Mouse (Mus musculus): ENCODE measurements around the gene Mrps16. TPM values are rescaled to one million over a fixed set of nuclear protein-coding genes. Genes with fewer than 3 reads are reported as not detected.

Mrps16 gene
- 59.5 and 63.7 TPM in 2 replicates for polyA plus RNA-seq (2012; rRNA removed)

- peak; percentile 98 for DNase-seq
- Histone ChIP-seq H3K4me3 (ENCODE audit: insufficient read depth, low read depth, low read length) (peak within 1 kb of the TSS; percentile 82), H3K27ac (ENCODE audit: insufficient read depth, low read depth, low read length) (peak within 1 kb of the TSS; percentile 87), H3K36me3 (ENCODE audit: control insufficient read depth, insufficient read depth, low read length) (no peaks in the 10 kb centered on the region), H3K4me1 (ENCODE audit: control insufficient read depth, insufficient read depth, low read length) (no peaks in the 10 kb centered on the region; the same call in 1 of the 2 replicates), H3K27me3 (replicated peaks; ENCODE audit: control insufficient read depth, insufficient read depth, low read length) (no peaks in the 10 kb centered on the region)
- WGBS, result under 1% methylated on average over 68 of the region's 68 CpGs
- TF ChIP-seq CTCF (conservative IDR thresholded peaks at IDR 0.05; ENCODE audit: insufficient read depth, insufficient read length, low read depth, low read length), result peak; percentile 73
- TF ChIP-seq POLR2A (IDR thresholded peaks at IDR 0.05; ENCODE audit: low read depth, low read length), result peak; percentile 70
These were observed at the start of gene Mrps16 for GRCm38 (mm10) chr14:20393205-20393913. TSS of gene Mrps16 (minus strand) at chr14:20393634.

GRCm38 (mm10) chr14:20442252-20442651, 48.8 kb upstream of the Mrps16 start:
- TF ChIP-seq POLR2A (IDR thresholded peaks at IDR 0.05; ENCODE audit: low read depth, low read length) (no peak), CTCF (conservative IDR thresholded peaks at IDR 0.05; ENCODE audit: insufficient read depth, insufficient read length, low read depth, low read length) (no peak)
- no peak for DNase-seq
- Histone ChIP-seq H3K36me3 (ENCODE audit: control insufficient read depth, insufficient read depth, low read length) (no peaks in the 10 kb centered on the region), H3K4me3 (ENCODE audit: insufficient read depth, low read depth, low read length) (no peak overlapping the region), H3K4me1 (ENCODE audit: control insufficient read depth, insufficient read depth, low read length) (no peaks in the 10 kb centered on the region), H3K27ac (ENCODE audit: insufficient read depth, low read depth, low read length) (no peak overlapping the region), H3K27me3 (replicated peaks; ENCODE audit: control insufficient read depth, insufficient read depth, low read length) (no peaks in the 10 kb centered on the region)
- WGBS, result 45% methylated on average over 17 of the region's 17 CpGs

- 67% methylated on average over 6 of the region's 6 CpGs for WGBS
- DNase-seq, result no peak
- Histone ChIP-seq H3K4me3 (ENCODE audit: insufficient read depth, low read depth, low read length) (no peak overlapping the region), H3K27me3 (replicated peaks; ENCODE audit: control insufficient read depth, insufficient read depth, low read length) (no peaks in the 10 kb centered on the region), H3K27ac (ENCODE audit: insufficient read depth, low read depth, low read length) (no peak overlapping the region), H3K36me3 (ENCODE audit: control insufficient read depth, insufficient read depth, low read length) (no peaks in the 10 kb centered on the region), H3K4me1 (ENCODE audit: control insufficient read depth, insufficient read depth, low read length) (no peaks in the 10 kb centered on the region)
- no peak for TF ChIP-seq CTCF (conservative IDR thresholded peaks at IDR 0.05; ENCODE audit: insufficient read depth, insufficient read length, low read depth, low read length)
- no peak for TF ChIP-seq POLR2A (IDR thresholded peaks at IDR 0.05; ENCODE audit: low read depth, low read length)
These were observed 43.5 kb upstream of the Mrps16 start for GRCm38 (mm10) chr14:20436976-20437375.

- Histone ChIP-seq H3K27me3 (replicated peaks; ENCODE audit: control insufficient read depth, insufficient read depth, low read length) (no peaks in the 10 kb centered on the region; the same call in 1 of the 2 replicates), H3K4me3 (ENCODE audit: insufficient read depth, low read depth, low read length) (no peak overlapping the region), H3K36me3 (ENCODE audit: control insufficient read depth, insufficient read depth, low read length) (no peaks in the 10 kb centered on the region), H3K27ac (ENCODE audit: insufficient read depth, low read depth, low read length) (no peak overlapping the region), H3K4me1 (ENCODE audit: control insufficient read depth, insufficient read depth, low read length) (no peaks in the 10 kb centered on the region)
- no peak for DNase-seq
- no peak for TF ChIP-seq CTCF (conservative IDR thresholded peaks at IDR 0.05; ENCODE audit: insufficient read depth, insufficient read length, low read depth, low read length)
- no peak for TF ChIP-seq POLR2A (IDR thresholded peaks at IDR 0.05; ENCODE audit: low read depth, low read length)
- 93% methylated on average over 4 of the region's 4 CpGs for WGBS
These were observed 39.0 kb upstream of the Mrps16 start for GRCm38 (mm10) chr14:20432420-20432819.

GRCm38 (mm10) chr14:20431726-20432125, 38.3 kb upstream of the Mrps16 start:
- TF ChIP-seq POLR2A (IDR thresholded peaks at IDR 0.05; ENCODE audit: low read depth, low read length) (no peak), CTCF (conservative IDR thresholded peaks at IDR 0.05; ENCODE audit: insufficient read depth, insufficient read length, low read depth, low read length) (no peak)
- H3K4me1 ChIP-seq (ENCODE audit: control insufficient read depth, insufficient read depth, low read length), result no peaks in the 10 kb centered on the region
- no peak for DNase-seq
- no peak overlapping the region for H3K4me3 ChIP-seq (ENCODE audit: insufficient read depth, low read depth, low read length)
- no peaks in the 10 kb centered on the region; the same call in 1 of the 2 replicates for H3K27me3 ChIP-seq (replicated peaks; ENCODE audit: control insufficient read depth, insufficient read depth, low read length)
- WGBS, result 68% methylated on average over 6 of the region's 6 CpGs
- no peaks in the 10 kb centered on the region for H3K36me3 ChIP-seq (ENCODE audit: control insufficient read depth, insufficient read depth, low read length)
- no peak overlapping the region for H3K27ac ChIP-seq (ENCODE audit: insufficient read depth, low read depth, low read length)

- peak; percentile 17 for DNase-seq
- Histone ChIP-seq H3K4me3 (ENCODE audit: insufficient read depth, low read depth, low read length) (no peak overlapping the region), H3K27me3 (replicated peaks; ENCODE audit: control insufficient read depth, insufficient read depth, low read length) (no peaks in the 10 kb centered on the region; the same call in 1 of the 2 replicates), H3K27ac (ENCODE audit: insufficient read depth, low read depth, low read length) (no peak overlapping the region), H3K4me1 (ENCODE audit: control insufficient read depth, insufficient read depth, low read length) (no peaks in the 10 kb centered on the region), H3K36me3 (ENCODE audit: control insufficient read depth, insufficient read depth, low read length) (no peaks in the 10 kb centered on the region)
- no peak for TF ChIP-seq POLR2A (IDR thresholded peaks at IDR 0.05; ENCODE audit: low read depth, low read length)
- TF ChIP-seq CTCF (conservative IDR thresholded peaks at IDR 0.05; ENCODE audit: insufficient read depth, insufficient read length, low read depth, low read length), result no peak
- 33% methylated on average over 1 of the region's 1 CpGs for WGBS
These were observed 36.4 kb upstream of the Mrps16 start for GRCm38 (mm10) chr14:20429833-20430232.

GRCm38 (mm10) chr14:20428593-20428992, 35.2 kb upstream of the Mrps16 start:
- DNase-seq, result no peak
- TF ChIP-seq CTCF (conservative IDR thresholded peaks at IDR 0.05; ENCODE audit: insufficient read depth, insufficient read length, low read depth, low read length) (no peak), POLR2A (IDR thresholded peaks at IDR 0.05; ENCODE audit: low read depth, low read length) (no peak)
- Histone ChIP-seq H3K27me3 (replicated peaks; ENCODE audit: control insufficient read depth, insufficient read depth, low read length) (no peaks in the 10 kb centered on the region; the same call in 1 of the 2 replicates), H3K4me3 (ENCODE audit: insufficient read depth, low read depth, low read length) (no peak overlapping the region), H3K27ac (ENCODE audit: insufficient read depth, low read depth, low read length) (no peak overlapping the region), H3K36me3 (ENCODE audit: control insufficient read depth, insufficient read depth, low read length) (no peaks in the 10 kb centered on the region), H3K4me1 (ENCODE audit: control insufficient read depth, insufficient read depth, low read length) (no peaks in the 10 kb centered on the region)
- WGBS, result 32% methylated on average over 1 of the region's 1 CpGs
